Mouse (Mus musculus) left cerebral cortex, adult 9 months (tissue): ENCODE measurements around the gene 4930452B06Rik.

Experiments used
- DNase-seq, 2 experiments: peaks; one replicate each; pipeline ENCODE4 v3.0.0; 2022; ENCODE audit warnings: low spot score in 2 of 2

4930452B06Rik gene

GRCm38 (mm10) chr14:8451117-8451516 lies 214.9 kb downstream of the 4930452B06Rik start:
- DNase-seq, result no peak

GRCm38 (mm10) chr14:8450342-8450741 lies 215.7 kb downstream of the 4930452B06Rik start:
- no peak for DNase-seq

GRCm38 (mm10) chr14:8449299-8449698 lies 216.7 kb downstream of the 4930452B06Rik start:
- no peak for DNase-seq

GRCm38 (mm10) chr14:8447352-8447751 lies 218.7 kb downstream of the 4930452B06Rik start:
- DNase-seq, result no peak

- DNase-seq, result no peak
Observed at GRCm38 (mm10) chr14:8444363-8444762, 221.7 kb downstream of the 4930452B06Rik start.

GRCm38 (mm10) chr14:8442691-8443090 lies 223.3 kb downstream of the 4930452B06Rik start:
- DNase-seq, result no peak

- no peak for DNase-seq
Observed at GRCm38 (mm10) chr14:8441623-8442022, 224.4 kb downstream of the 4930452B06Rik start.

- DNase-seq, result no peak
Observed at GRCm38 (mm10) chr14:8430611-8431230, 235.3 kb downstream of the 4930452B06Rik start.

- no peak for DNase-seq
Observed at GRCm38 (mm10) chr14:8429767-8430166, 236.3 kb downstream of the 4930452B06Rik start.

GRCm38 (mm10) chr14:8422833-8423232 lies 243.2 kb downstream of the 4930452B06Rik start:
- no peak for DNase-seq

GRCm38 (mm10) chr14:8421199-8421787 lies 244.7 kb downstream of the 4930452B06Rik start:
- no peak for DNase-seq

- DNase-seq, result no peak
Observed at GRCm38 (mm10) chr14:8418610-8419009, 247.4 kb downstream of the 4930452B06Rik start.

GRCm38 (mm10) chr14:8405946-8406345 lies 260.1 kb downstream of the 4930452B06Rik start:
- no peak for DNase-seq

GRCm38 (mm10) chr14:8403310-8403709 lies 262.7 kb downstream of the 4930452B06Rik start:
- no peak for DNase-seq

- no peak for DNase-seq
Observed at GRCm38 (mm10) chr14:8398507-8398906, 267.5 kb downstream of the 4930452B06Rik start.

GRCm38 (mm10) chr14:8395690-8396287 lies 270.3 kb downstream of the 4930452B06Rik start:
- no peak for DNase-seq

GRCm38 (mm10) chr14:8392181-8392825 lies 273.7 kb downstream of the 4930452B06Rik start:
- DNase-seq, result peak in 1 of 2 experiments; percentile 2
